Mouse (Mus musculus): Measurements from ENCODE around the gene Tln1.
A peak's percentile ranks its signal among the peaks of the same experiment; 100 is the strongest.
"Not testable (repeated sequence)": the region's sequence is repeated elsewhere in the genome, so short reads cannot be mapped to it uniquely, and the experiment has no call there.

Gene Tln1

DNA sequence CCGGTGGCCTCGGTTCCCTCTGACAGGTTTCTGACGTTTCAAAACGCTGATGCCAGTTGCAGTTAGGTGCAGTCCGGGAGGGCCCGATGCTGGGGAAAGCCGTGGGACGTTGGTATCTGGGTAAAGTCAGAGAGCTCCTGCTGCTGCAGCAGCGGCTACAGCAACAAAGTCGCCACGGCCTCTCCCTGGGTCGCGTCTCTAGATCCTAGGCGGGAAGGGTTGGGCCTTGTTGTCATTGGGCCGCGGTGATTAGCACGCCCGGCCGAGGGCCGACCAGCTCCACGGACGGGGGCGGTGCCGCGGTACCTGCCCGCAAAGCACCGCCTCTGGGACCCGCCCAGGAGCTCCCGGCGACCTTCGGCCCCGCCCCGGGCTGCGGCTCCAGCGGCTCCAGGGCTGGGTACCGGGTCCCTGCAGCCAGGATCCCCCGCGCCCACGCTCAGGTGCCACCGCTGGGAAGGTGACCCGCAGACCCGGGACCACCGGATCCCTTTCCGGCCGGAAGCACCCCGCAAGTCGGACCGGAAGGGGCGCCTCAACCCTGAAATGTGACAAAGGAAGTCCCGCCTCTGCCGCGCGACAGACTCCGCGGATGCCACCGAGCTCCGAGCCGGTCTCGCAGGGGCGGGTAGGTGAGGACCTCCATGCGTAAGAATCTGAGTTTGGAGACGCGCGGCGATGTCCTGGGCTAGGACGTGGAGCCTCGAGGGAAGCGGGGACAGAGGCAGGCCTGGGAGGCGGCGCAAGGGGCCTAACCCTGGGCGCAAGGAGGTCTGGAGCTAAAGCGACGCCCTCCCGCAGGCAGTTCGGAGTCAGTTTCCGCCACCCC lies 16.1 kb upstream of the Tln1 start, which contains the start of the genes Rgp1 and Gba2:
Gene Rgp1, plus strand, starts transcription at position 340 of the 829 bp plus-strand sequence.
Gene Gba2, minus strand, starts transcription at position 498 of the 829 bp plus-strand sequence.
- DNase-seq (ENCODE audit: low read depth), result peak; percentile 79

GRCm38 (mm10) chr4:43577237-43577881 lies 14.9 kb upstream of the Tln1 start:
- DNase-seq (ENCODE audit: low read depth), result no peak

DNA sequence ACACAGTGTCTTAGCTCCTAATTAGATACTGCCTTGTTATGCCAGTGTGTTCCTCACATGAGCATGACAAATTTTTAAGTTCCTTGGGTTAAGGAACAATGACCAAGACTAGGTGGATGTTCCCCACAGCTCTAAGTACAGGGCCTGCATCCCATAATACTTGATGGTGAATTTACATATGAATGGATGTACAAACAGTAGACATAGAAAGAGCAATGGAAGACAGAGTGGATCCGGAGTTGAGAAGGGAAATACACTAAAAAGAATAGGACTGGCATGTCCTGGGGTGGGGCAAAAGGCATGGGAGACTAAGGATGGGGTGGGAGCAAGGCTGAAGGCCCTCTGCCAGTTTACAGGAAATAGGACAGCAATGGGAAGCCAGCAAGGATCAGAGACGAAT lies 12.9 kb upstream of the Tln1 start:
- no peak for DNase-seq (ENCODE audit: low read depth)

DNA sequence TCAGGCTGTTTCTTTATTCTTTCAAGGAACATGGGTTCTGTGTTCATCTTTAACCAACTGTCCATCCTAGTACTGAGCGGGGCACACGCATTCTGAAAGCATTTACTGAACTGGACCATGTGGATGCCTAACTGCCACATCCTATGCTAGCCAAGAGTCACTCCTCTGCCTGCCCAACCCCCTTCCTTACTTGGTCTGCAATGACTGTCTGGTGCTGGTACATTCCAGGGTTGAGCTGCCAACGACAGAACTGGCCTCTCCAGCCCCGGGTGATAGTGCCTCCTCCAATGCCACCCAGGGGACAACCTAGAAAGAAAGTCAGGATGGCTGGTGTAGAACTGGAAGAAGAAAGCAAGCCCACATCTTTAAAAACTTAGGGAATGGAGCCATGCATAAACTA lies 11.1 kb upstream of the Tln1 start:
- DNase-seq (ENCODE audit: low read depth), result no peak

GRCm38 (mm10) chr4:43571395-43572045 lies 9.0 kb upstream of the Tln1 start:
- DNase-seq (ENCODE audit: low read depth), result no peak

- no peak for DNase-seq (ENCODE audit: low read depth)
Observed at GRCm38 (mm10) chr4:43567140-43567539, 4.6 kb upstream of the Tln1 start.

DNA sequence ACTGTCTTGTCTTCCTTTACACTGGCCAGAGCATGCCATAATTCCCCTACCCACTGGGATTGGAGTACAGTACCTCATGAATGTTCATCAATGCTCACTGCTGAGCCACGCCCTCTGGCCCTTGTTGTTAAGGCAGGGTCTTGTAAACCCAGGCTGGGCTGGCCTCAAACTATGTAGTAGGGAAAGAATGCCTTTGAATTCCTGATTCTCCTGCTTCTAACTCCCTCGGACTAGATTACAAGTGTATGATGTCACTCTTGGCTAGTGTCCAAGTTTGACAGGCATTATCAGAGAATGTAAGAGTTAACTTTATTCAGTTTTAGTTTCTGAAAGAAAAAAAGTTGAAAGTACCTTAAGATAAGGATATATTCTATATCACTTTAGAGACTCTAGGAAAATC lies 1.7 kb upstream of the Tln1 start:
- peak; percentile 61 for DNase-seq (ENCODE audit: low read depth)

DNA sequence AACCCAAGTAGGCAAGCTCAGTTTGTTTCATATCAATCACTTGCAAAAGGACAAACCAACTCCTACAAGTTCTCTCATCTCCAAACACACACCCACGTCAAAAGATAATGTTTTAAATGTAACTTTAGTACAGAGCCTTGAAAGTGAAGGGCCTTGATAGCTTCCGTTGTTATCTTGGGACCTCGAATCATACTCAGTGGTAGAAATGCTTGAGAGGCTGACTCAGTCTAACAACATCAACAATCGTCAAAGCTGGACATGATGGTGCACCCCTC lies 1.0 kb upstream of the Tln1 start:
- no peak for DNase-seq (ENCODE audit: low read depth)

- DNase-seq (ENCODE audit: low read depth), result no peak
Observed at GRCm38 (mm10) chr4:43562769-43563600, 494 bp upstream of the Tln1 start.

GRCm38 (mm10) chr4:43561436-43561996 lies 975 bp downstream of the Tln1 start:
- no peak for DNase-seq (ENCODE audit: low read depth)

GRCm38 (mm10) chr4:43560976-43561375 lies 1.5 kb downstream of the Tln1 start:
- no peak for DNase-seq (ENCODE audit: low read depth)

DNA sequence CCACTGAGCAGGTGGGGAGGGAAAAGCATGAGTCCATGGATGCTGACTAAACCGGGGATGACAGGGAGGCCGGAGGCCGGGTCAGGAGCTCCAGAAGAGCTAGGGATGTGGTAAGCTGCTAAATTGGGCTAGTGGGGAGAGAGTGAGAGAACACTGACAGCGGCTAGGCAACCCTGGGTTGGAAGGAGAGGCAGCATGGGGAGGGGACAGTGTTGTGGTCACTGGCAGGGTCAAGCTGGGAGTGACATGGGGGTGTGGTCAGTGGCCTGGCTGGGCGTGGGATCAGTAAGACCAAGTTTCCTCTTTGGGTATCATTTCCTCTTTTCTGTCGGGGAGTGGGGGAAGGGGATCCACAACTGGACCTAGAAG lies 2.3 kb downstream of the Tln1 start:
- DNase-seq (ENCODE audit: low read depth), result peak; percentile 40

- no peak for DNase-seq (ENCODE audit: low read depth)
Observed at GRCm38 (mm10) chr4:43559519-43560242, 2.8 kb downstream of the Tln1 start.

DNA sequence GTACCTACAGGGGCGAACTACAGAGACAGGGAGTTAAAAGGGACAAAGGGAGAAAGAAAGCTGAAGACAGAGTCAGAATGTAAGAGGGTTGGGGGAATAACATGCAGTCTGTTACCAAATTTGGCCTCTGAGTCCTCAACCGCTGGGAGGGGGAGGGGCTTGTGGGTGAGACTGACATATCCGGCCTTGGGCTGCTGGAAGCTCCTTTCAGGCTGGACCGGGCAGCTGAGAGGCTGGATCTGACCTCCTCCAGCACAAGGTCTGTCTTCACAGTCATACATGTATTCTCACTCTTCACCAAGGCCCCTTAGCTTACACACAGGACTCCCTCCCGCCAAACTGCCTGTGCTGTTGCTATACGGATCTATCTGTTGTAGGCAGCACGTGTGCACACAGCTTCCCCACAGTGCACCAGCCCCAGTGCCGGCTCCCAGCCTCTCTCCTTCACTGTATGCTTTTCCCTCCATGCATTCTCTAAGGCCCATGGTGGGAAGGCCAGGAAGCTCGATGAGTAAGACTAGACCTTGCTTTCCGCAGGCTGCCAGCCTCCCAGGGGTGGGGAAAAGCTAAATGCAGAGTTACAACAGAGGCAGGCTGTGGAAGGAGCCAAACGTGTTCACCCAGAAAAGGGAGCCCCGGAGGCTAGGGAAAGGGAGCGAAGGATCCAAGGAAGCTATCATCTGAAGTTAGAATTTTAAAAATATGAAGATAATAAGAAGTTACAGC lies 3.7 kb downstream of the Tln1 start:
- DNase-seq (ENCODE audit: low read depth), result peak; percentile 85

DNA sequence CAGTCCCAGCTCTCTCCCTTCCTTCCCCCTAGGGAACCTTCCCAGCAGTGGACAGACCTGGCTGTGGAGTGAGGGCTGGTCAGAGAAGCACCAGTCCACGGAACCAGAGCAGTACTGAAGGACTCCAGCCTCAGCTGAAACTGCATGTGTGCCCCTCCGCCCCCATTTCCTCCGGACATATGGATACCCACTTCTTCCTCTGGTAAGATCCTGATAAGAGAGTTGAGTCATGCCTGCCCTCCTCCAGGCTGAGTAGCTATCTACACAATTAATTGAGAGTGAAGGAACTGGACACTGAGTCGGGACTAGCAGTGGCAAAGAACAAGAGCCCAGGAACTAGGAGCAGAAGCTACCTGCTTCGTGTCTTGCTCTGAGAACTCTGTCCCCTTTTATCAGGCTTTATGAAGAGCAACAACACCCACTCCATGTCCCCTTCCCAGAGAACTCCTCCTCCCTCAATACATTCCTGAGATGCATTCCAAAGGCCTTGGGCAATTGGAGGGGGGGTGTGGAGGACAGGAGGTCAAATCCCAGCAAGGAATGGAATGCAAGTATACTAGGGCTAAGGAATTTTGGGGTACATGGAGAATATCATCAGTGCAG lies 4.4 kb downstream of the Tln1 start:
- DNase-seq (ENCODE audit: low read depth), result peak; percentile 71

GRCm38 (mm10) chr4:43555926-43556325 lies 6.6 kb downstream of the Tln1 start:
- DNase-seq (ENCODE audit: low read depth), result no peak

DNA sequence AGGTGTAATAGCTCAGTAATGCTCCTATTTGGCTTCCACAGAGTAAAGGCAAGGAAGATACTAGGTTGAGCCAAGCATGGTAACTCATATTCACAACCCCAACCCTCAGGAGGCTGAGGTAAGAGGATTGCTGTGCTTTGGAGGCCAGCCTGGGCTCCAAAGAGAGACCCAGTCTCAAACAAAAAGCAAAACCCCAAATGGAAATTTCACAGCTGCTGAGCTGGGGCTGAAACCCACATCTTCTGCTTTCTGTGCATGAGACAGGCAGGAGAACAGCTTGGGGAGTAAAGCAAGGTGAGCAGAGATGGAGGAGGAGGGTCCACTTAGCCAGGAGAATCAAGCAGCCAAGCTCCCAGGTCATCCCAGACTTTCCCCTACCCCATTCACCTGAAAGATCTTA lies 8.6 kb downstream of the Tln1 start:
- DNase-seq (ENCODE audit: low read depth), result no peak

DNA sequence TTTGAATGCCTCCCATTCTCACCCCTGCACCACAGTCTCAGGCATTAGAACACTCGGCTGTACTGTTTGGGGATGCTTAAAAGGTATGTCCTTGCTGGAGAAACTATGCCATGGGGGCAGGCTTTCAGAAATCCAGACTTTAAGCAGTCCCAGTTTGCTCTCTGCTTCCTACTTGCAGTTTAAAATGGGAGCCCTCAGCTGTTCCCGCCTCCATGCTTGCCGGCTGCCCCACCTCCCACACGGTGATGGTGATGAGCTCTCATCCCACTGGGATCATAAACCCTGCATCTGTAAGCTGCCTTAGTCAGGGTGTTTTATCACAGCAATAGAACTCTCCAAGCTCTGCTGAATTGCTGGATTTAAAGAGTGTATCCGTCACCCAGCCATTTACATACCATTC lies 10.1 kb downstream of the Tln1 start:
- no peak for DNase-seq (ENCODE audit: low read depth)

DNA sequence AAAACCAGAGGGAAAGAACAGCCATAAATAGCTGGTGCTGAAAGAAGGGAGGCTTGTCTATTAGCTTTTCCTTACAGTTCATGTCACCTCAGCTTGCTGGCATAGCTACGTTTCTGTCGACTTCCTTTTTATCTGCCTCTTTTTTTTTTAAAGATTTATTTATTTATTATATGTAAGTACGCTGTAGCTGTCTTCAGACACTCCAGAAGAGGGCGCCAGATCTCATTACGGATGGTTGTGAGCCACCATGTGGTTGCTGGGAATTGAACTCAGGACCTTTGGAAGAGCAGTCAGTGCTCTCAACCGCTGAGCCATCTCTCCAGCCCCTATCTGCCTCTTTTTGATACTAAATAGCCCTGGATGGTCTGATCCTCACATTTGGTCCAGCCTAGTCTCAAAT lies 10.6 kb downstream of the Tln1 start:
- DNase-seq (ENCODE audit: low read depth), result not testable (repeated sequence)

DNA sequence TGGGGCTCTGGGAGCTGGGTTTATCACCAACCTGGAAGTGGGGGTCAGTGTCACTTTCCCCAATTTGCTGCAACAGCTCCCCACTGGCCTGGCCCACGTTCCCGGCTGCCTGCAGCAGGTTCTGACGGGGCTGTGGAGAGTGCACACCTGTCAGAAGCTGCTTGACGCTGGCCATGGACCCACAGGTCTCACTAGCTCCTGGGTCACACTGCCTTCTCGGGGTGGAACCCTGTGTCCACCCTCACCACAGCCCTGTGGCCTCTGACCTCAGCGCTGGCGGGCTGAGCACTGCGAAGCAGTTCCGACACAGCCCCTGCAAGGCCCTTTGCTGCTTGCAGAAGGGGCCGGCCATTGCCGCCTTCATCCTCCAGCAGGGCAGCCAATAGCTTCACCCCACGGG lies 13.4 kb downstream of the Tln1 start:
- no peak for DNase-seq (ENCODE audit: low read depth)

All from NIH3T3 (cell line).